Mouse (Mus musculus) macrophage (primary cell): ENCODE results near the gene Trim6. TPM values are rescaled to one million over a fixed set of nuclear protein-coding genes. Genes with fewer than 3 reads are reported as not detected.
A peak's percentile ranks its signal among the peaks of the same experiment; 100 is the strongest.
"Not testable (repeated sequence)": the region's sequence is repeated elsewhere in the genome, so short reads cannot be mapped to it uniquely, and the experiment has no call there.

ENCODE experiments used
- H3K27ac ChIP-seq: fragments of 350-480 bp; formaldehyde crosslinking; 2 replicates; pipeline ENCODE4 v1.9.0; 2021
- H3K36me3 ChIP-seq: fragments of 350-480 bp; formaldehyde crosslinking; 2 replicates; pipeline ENCODE4 v1.9.0; 2021; ENCODE audit errors: inconsistent target
- H3K4me3 ChIP-seq: fragments of 350-480 bp; formaldehyde crosslinking; 2 replicates; pipeline ENCODE4 v1.9.0; 2021; ENCODE audit errors: inconsistent target
- H3K79me2 ChIP-seq: fragments of 350-480 bp; formaldehyde crosslinking; 2 replicates; pipeline ENCODE4 v1.9.0; 2021; ENCODE audit errors: inconsistent target
- WGBS: methylation state at CpG from one replicate; pipeline ENCODE4 v1.1.7; 2026; ENCODE audit warnings: inconsistent platforms; ENCODE audit not compliant: missing documents; 5-methylcytosine and 5-hydroxymethylcytosine counted together
- polyA plus RNA-seq: library from polyadenylated mRNA; stranded (reverse); fragments of 250-400 nt; gene quantifications from 3 replicates; pipeline ENCODE4 v1.2.4, GENCODE M21; 2018; ENCODE audit warnings: inconsistent platforms

Trim6 gene
- polyA plus RNA-seq, 1 experiment from 2014 or later: 0.83 TPM

- H3K36me3 ChIP-seq: no peaks in the 10 kb centered on the region; the same call in 1 of the 2 replicates
- 78% methylated on average over 1 of the region's 1 CpGs for WGBS
- H3K4me3 ChIP-seq: no peak overlapping the region
- no peak overlapping the region for H3K27ac ChIP-seq
- peaks cover 33% of the 10 kb centered on the region for H3K79me2 ChIP-seq
Observed at GRCm38 (mm10) chr7:104243616-104244015, 25.0 kb downstream of the Trim6 start.

- no peaks in the 10 kb centered on the region; the same call in 1 of the 2 replicates for H3K36me3 ChIP-seq
- 5% methylated on average over 10 of the region's 13 CpGs for WGBS
- peak within 1 kb of the TSS; percentile 94 for H3K4me3 ChIP-seq
- H3K27ac ChIP-seq: peak within 1 kb of the TSS; percentile 90
- peaks cover 33% of the 10 kb centered on the region for H3K79me2 ChIP-seq
Observed at GRCm38 (mm10) chr7:104244287-104245181, 25.9 kb downstream of the Trim6 start, which contains the start of gene Trim34a. TSS of gene Trim34a (plus strand) at chr7:104244457.

- H3K36me3 ChIP-seq: peaks cover 21% of the 10 kb centered on the region
- H3K4me3 ChIP-seq, H3K79me2 ChIP-seq, H3K27ac ChIP-seq: not testable (repeated sequence)
- 95% methylated on average over 4 of the region's 4 CpGs for WGBS
Observed at GRCm38 (mm10) chr7:104260380-104260779, 41.8 kb downstream of the Trim6 start.

GRCm38 (mm10) chr7:104265335-104265734 lies 46.7 kb downstream of the Trim6 start:
- not testable (repeated sequence) for H3K36me3 ChIP-seq, H3K79me2 ChIP-seq, H3K27ac ChIP-seq, H3K4me3 ChIP-seq
- WGBS: no CpG with 5 or more reads among the region's 5 CpGs

- H3K4me3 ChIP-seq, H3K27ac ChIP-seq, H3K79me2 ChIP-seq: not testable (repeated sequence)
- WGBS: 86% methylated on average over 1 of the region's 3 CpGs
- H3K36me3 ChIP-seq: peaks cover 15% of the 10 kb centered on the region
Observed at GRCm38 (mm10) chr7:104279361-104279760, 60.8 kb downstream of the Trim6 start.

Other genes starting within 250 kb of the Trim6 start
- not detected in 3 replicates for gene Olfr635, start 247.6 kb upstream of the Trim6 start, polyA plus RNA-seq
- gene Olfr638, start 220.0 kb upstream of the Trim6 start, polyA plus RNA-seq: not detected in 3 replicates
- not detected in 3 replicates for gene Olfr639, start 201.5 kb upstream of the Trim6 start, polyA plus RNA-seq
- gene Olfr640, start 193.2 kb upstream of the Trim6 start, polyA plus RNA-seq: not detected in 3 replicates
- gene Olfr641, start 183.3 kb upstream of the Trim6 start, polyA plus RNA-seq: not detected in 3 replicates
- gene Olfr642, start 166.1 kb upstream of the Trim6 start, polyA plus RNA-seq: not detected in 3 replicates
- gene 4930516K23Rik, start 157.3 kb upstream of the Trim6 start, polyA plus RNA-seq: not detected in 3 replicates
- gene Olfr644, start 146.9 kb upstream of the Trim6 start, polyA plus RNA-seq: not detected in 3 replicates
- gene Olfr645, start 133.3 kb upstream of the Trim6 start, polyA plus RNA-seq: not detected in 3 replicates
- gene Olfr646, start 113.9 kb upstream of the Trim6 start, polyA plus RNA-seq: not detected in 3 replicates
- not detected in 3 replicates for gene Ubqln5, start 89.0 kb upstream of the Trim6 start, polyA plus RNA-seq
- not detected in 3 replicates for gene Olfr643, start 81.4 kb upstream of the Trim6 start, polyA plus RNA-seq
- not detected in 3 replicates for gene Ubqln3, start 75.5 kb upstream of the Trim6 start, polyA plus RNA-seq
- not detected in 3 replicates for gene Ubqlnl, start 68.2 kb upstream of the Trim6 start, polyA plus RNA-seq
- not detected in 3 replicates for gene Olfm5, start 54.0 kb upstream of the Trim6 start, polyA plus RNA-seq
- gene Olfr648, start 35.4 kb upstream of the Trim6 start, polyA plus RNA-seq: not detected in 3 replicates
- gene Olfr649, start 22.8 kb upstream of the Trim6 start, polyA plus RNA-seq: not detected in 3 replicates
- gene Trim34a, start 25.7 kb downstream of the Trim6 start, polyA plus RNA-seq: 27.8 to 59.6 TPM (median 35.2 TPM) in 3 replicates
- 5.0 to 12.6 TPM (median 9.5 TPM) in 3 replicates for gene Trim5, start 69.3 kb downstream of the Trim6 start, polyA plus RNA-seq
- gene Trim12a, start 96.7 kb downstream of the Trim6 start, polyA plus RNA-seq: 29.2 to 58.7 TPM (median 53.4 TPM) in 3 replicates
- gene Trim34b, start 110.7 kb downstream of the Trim6 start, polyA plus RNA-seq: 0.25 to 0.33 TPM (median 0.26 TPM) in 3 replicates
- 23.2 to 52.7 TPM (median 27.6 TPM) in 3 replicates for gene Trim12c, start 134.6 kb downstream of the Trim6 start, polyA plus RNA-seq
- 1.1 to 4.5 TPM (median 1.8 TPM) in 3 replicates for gene Trim30b, start 151.1 kb downstream of the Trim6 start, polyA plus RNA-seq
- 8.9 to 43.2 TPM (median 17.1 TPM) in 3 replicates for gene Trim30c, start 182.0 kb downstream of the Trim6 start, polyA plus RNA-seq
- 101 to 215 TPM (median 103 TPM) in 3 replicates for gene Trim30a, start 246.4 kb downstream of the Trim6 start, polyA plus RNA-seq